Mouse (Mus musculus): ENCODE measurements at regions not wholly inside any gene's neighbourhood (a gene's known extent, or its start where the extent isn't known, plus 50 kb on each side); places are given as distances from the start of the nearest gene placed in this dataset.

DNA sequence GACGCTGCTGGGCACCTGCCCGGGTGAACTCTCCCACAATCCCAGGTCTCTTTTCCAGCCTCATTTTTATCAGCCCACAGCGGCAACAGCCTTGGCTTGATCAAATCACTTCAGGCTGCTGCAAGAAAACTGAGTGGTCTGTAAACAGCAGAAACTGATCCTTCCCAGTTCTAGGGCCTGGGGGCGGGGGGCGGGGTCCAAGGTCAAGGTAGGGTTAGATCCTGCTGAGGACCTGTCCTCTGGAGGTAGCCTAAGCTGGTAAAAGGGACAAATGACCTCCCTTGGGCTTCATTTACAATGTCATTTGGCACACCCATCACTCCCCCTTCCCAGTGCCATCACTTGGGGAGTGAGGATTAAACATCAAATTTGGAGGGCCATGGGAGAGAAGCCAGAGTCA, 129.9 kb upstream of the Lgalsl start:
- H3K4me3 ChIP-seq (ENCODE audit: control insufficient read depth in 1 of 2, insufficient read depth in 1 of 2, low read depth in 2 of 2, low read length in 2 of 2), result no peak overlapping the region
- H3K79me2 ChIP-seq (ENCODE audit: control insufficient read depth, insufficient read depth, low read length, poor library complexity), result no peaks in the 10 kb centered on the region
- no peak overlapping the region for H3K9ac ChIP-seq (ENCODE audit: control insufficient read depth, low read depth, low read length, poor library complexity, severe bottlenecking)
- no peaks in the 10 kb centered on the region for H3K9me3 ChIP-seq (replicated peaks; ENCODE audit: insufficient read depth, low read length)
- H3K27me3 ChIP-seq (ENCODE audit: control insufficient read depth in 1 of 2, insufficient read depth in 2 of 2, low read length in 2 of 2), result peaks cover 7 to 12% of the 10 kb centered on the region in 2 experiments
- no peaks in the 10 kb centered on the region for H3K4me1 ChIP-seq (ENCODE audit: control insufficient read depth in 1 of 2, insufficient read depth in 2 of 2, low read length in 2 of 2)
- no peaks in the 10 kb centered on the region for H3K36me3 ChIP-seq (ENCODE audit: control insufficient read depth in 1 of 2, insufficient read depth in 2 of 2, low read length in 2 of 2)
- DNase-seq (ENCODE audit: low read depth, low spot score), result no peak
- no peak for TF ChIP-seq MAFK (IDR thresholded peaks at IDR 0.05; ENCODE audit: borderline replicate concordance, low read depth, low read length)
- no peak for TF ChIP-seq USF1 (IDR thresholded peaks at IDR 0.05; ENCODE audit: low read depth, low read length)
- TF ChIP-seq E2F4 (IDR thresholded peaks at IDR 0.05; ENCODE audit: borderline replicate concordance, low read depth, low read length), result no peak
- TF ChIP-seq MAX (IDR thresholded peaks at IDR 0.05; ENCODE audit: low read length), result no peak
- no peak for TF ChIP-seq POLR2AphosphoS2 (IDR thresholded peaks at IDR 0.05; ENCODE audit: low read length)
- no peak for TF ChIP-seq SIN3A (IDR thresholded peaks at IDR 0.05; ENCODE audit: low read length)
- no peak for TF ChIP-seq MXI1 (IDR thresholded peaks at IDR 0.05; ENCODE audit: low read depth, low read length)
- TF ChIP-seq EP300 (IDR thresholded peaks at IDR 0.05; ENCODE audit: low read depth in 1 of 2, low read length in 2 of 2), result no peak
- no peak for TF ChIP-seq USF2 (IDR thresholded peaks at IDR 0.05; ENCODE audit: borderline replicate concordance in 1 of 2, insufficient read depth in 1 of 2, low read depth in 1 of 2, low read length in 2 of 2)
- TF ChIP-seq KAT2A (conservative IDR thresholded peaks at IDR 0.05; ENCODE audit: low read depth, low read length), result no peak
- no peak for TF ChIP-seq TAL1 (IDR thresholded peaks at IDR 0.05; ENCODE audit: low read length)
- no peak for TF ChIP-seq ZMIZ1 (IDR thresholded peaks at IDR 0.05; ENCODE audit: low read depth, low read length)
- TF ChIP-seq ETS1 (IDR thresholded peaks at IDR 0.05; ENCODE audit: low read depth, low read length), result no peak
- TF ChIP-seq ZC3H11A (IDR thresholded peaks at IDR 0.05; ENCODE audit: low read depth, low read length), result no peak
- no peak for TF ChIP-seq MAZ (IDR thresholded peaks at IDR 0.05; ENCODE audit: low read depth, low read length)
- TF ChIP-seq TCF12 (IDR thresholded peaks at IDR 0.05; ENCODE audit: low read depth, low read length), result no peak
- TF ChIP-seq MYC (IDR thresholded peaks at IDR 0.05; ENCODE audit: low read depth, low read length), result no peak
- no peak for TF ChIP-seq UBTF (IDR thresholded peaks at IDR 0.05; ENCODE audit: borderline replicate concordance, insufficient read depth, low read depth, low read length)
- no peak overlapping the region for H3K27ac ChIP-seq (ENCODE audit: control insufficient read depth, low read depth, low read length)

DNA sequence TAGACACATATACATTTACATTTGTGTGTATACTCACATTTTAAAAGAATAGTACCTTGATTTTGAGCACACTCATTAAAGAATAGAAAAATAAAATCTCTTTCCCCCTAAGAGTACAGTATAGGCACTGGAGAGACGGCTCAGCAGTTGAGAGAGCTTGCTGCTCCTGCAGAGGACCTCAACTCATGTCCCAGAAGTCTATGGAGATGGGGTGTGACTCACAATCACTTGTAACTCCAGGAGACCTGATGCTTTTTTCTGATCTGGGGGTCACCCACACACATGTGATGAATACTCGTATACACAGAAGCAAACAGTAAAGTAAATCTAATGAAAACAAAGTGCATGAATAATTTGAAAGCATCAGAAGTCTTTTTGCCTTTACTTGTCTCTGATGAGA, 129.5 kb upstream of the Peli1 start:
- Histone ChIP-seq H3K9me3 (replicated peaks; ENCODE audit: insufficient read depth, low read length) (no peaks in the 10 kb centered on the region), H3K36me3 (ENCODE audit: control insufficient read depth in 1 of 2, insufficient read depth in 2 of 2, low read length in 2 of 2) (no peaks in the 10 kb centered on the region), H3K27ac (ENCODE audit: control insufficient read depth, low read depth, low read length) (no peak overlapping the region), H3K4me1 (ENCODE audit: control insufficient read depth in 1 of 2, insufficient read depth in 2 of 2, low read length in 2 of 2) (no peaks in the 10 kb centered on the region), H3K79me2 (ENCODE audit: control insufficient read depth, insufficient read depth, low read length, poor library complexity) (no peaks in the 10 kb centered on the region), H3K9ac (ENCODE audit: control insufficient read depth, low read depth, low read length, poor library complexity, severe bottlenecking) (no peak overlapping the region), H3K27me3 (ENCODE audit: control insufficient read depth in 1 of 2, insufficient read depth in 2 of 2, low read length in 2 of 2) (peaks cover 7 to 11% of the 10 kb centered on the region in 2 experiments), H3K4me3 (ENCODE audit: control insufficient read depth in 1 of 2, insufficient read depth in 1 of 2, low read depth in 2 of 2, low read length in 2 of 2) (no peak overlapping the region)
- no peak for DNase-seq (ENCODE audit: low read depth, low spot score)
- TF ChIP-seq TCF12 (IDR thresholded peaks at IDR 0.05; ENCODE audit: low read depth, low read length) (no peak), TAL1 (IDR thresholded peaks at IDR 0.05; ENCODE audit: low read length) (no peak), POLR2A (IDR thresholded peaks at IDR 0.05; ENCODE audit: control insufficient read depth in 1 of 2, insufficient read depth in 1 of 2, low read depth in 1 of 2, low read length in 2 of 2, poor library complexity in 1 of 2) (no peak), CHD1 (IDR thresholded peaks at IDR 0.05; ENCODE audit: low read depth, low read length) (no peak), ZKSCAN1 (IDR thresholded peaks at IDR 0.05; ENCODE audit: low read depth, low read length) (no peak), MXI1 (IDR thresholded peaks at IDR 0.05; ENCODE audit: low read depth, low read length) (no peak), CTCF (IDR thresholded peaks at IDR 0.05 in 2 of 3, conservative IDR thresholded peaks at IDR 0.05 in 1 of 3; ENCODE audit: control insufficient read depth in 1 of 3, insufficient read depth in 1 of 3, low read depth in 2 of 3, low read length in 3 of 3, poor library complexity in 1 of 3, severe bottlenecking in 1 of 3) (no peak), UBTF (IDR thresholded peaks at IDR 0.05; ENCODE audit: borderline replicate concordance, insufficient read depth, low read depth, low read length) (no peak), ZMIZ1 (IDR thresholded peaks at IDR 0.05; ENCODE audit: low read depth, low read length) (no peak), HCFC1 (IDR thresholded peaks at IDR 0.05; ENCODE audit: low read depth, low read length) (no peak), ZNF384 (IDR thresholded peaks at IDR 0.05; ENCODE audit: low read depth, low read length) (no peak), EP300 (IDR thresholded peaks at IDR 0.05; ENCODE audit: low read depth in 1 of 2, low read length in 2 of 2) (no peak), USF2 (IDR thresholded peaks at IDR 0.05; ENCODE audit: borderline replicate concordance in 1 of 2, insufficient read depth in 1 of 2, low read depth in 1 of 2, low read length in 2 of 2) (no peak), NELFE (IDR thresholded peaks at IDR 0.05; ENCODE audit: low read depth, low read length) (no peak), MAFK (IDR thresholded peaks at IDR 0.05; ENCODE audit: borderline replicate concordance, low read depth, low read length) (no peak)
